Mouse (Mus musculus): ENCODE measurements around the gene Itpk1. TPM values are rescaled to one million over a fixed set of nuclear protein-coding genes. Genes with fewer than 3 reads are reported as not detected.
A peak's percentile ranks its signal among the peaks of the same experiment; 100 is the strongest.

The Itpk1 gene
- polyA plus RNA-seq, 1 experiment, result 64.9 TPM

GRCm38 (mm10) chr12:102593699-102594098 is 111.0 kb downstream of the Itpk1 start:
- TF ChIP-seq CTCF (IDR thresholded peaks at IDR 0.05; ENCODE audit: borderline replicate concordance, insufficient read depth, low read depth, low read length) (no peak), POLR2A (IDR thresholded peaks at IDR 0.05; ENCODE audit: borderline replicate concordance, insufficient read depth, low read length) (no peak)
- H3K4me1 ChIP-seq (ENCODE audit: control insufficient read depth, insufficient read depth, low read length), result peaks cover 47% of the 10 kb centered on the region
- H3K4me3 ChIP-seq (replicated peaks; ENCODE audit: insufficient read depth, low read depth, low read length), result no peak overlapping the region
- H3K27ac ChIP-seq (ENCODE audit: insufficient read depth, low read length), result peak overlapping the region; percentile 40
- 10% methylated on average over 9 of the region's 9 CpGs for WGBS
- peak; percentile 86 to 90 for DNase-seq
- no peaks in the 10 kb centered on the region for H3K27me3 ChIP-seq (ENCODE audit: control insufficient read depth, insufficient read depth, low read length)

- WGBS, result 82% methylated on average over 17 of the region's 17 CpGs
Observed at GRCm38 (mm10) chr12:102590711-102591360, 113.9 kb downstream of the Itpk1 start.

GRCm38 (mm10) chr12:102587106-102587505 is 117.6 kb downstream of the Itpk1 start:
- no peak overlapping the region for H3K27ac ChIP-seq (ENCODE audit: insufficient read depth, low read length)
- 69% methylated on average over 8 of the region's 8 CpGs for WGBS
- no peak for DNase-seq
- peaks cover 25% of the 10 kb centered on the region for H3K4me1 ChIP-seq (ENCODE audit: control insufficient read depth, insufficient read depth, low read length)
- no peaks in the 10 kb centered on the region for H3K27me3 ChIP-seq (ENCODE audit: control insufficient read depth, insufficient read depth, low read length)
- TF ChIP-seq CTCF (IDR thresholded peaks at IDR 0.05; ENCODE audit: borderline replicate concordance, insufficient read depth, low read depth, low read length), result no peak
- no peak for TF ChIP-seq POLR2A (IDR thresholded peaks at IDR 0.05; ENCODE audit: borderline replicate concordance, insufficient read depth, low read length)
- no peak overlapping the region for H3K4me3 ChIP-seq (replicated peaks; ENCODE audit: insufficient read depth, low read depth, low read length)

More at GRCm38 (mm10) chr12:102590711-102591360, 113.9 kb downstream of the Itpk1 start:
- H3K4me1 ChIP-seq (ENCODE audit: control insufficient read depth, insufficient read depth, low read length), result peaks cover 43% of the 10 kb centered on the region
- no peak overlapping the region for H3K4me3 ChIP-seq (replicated peaks; ENCODE audit: insufficient read depth, low read depth, low read length)
- TF ChIP-seq POLR2A (IDR thresholded peaks at IDR 0.05; ENCODE audit: borderline replicate concordance, insufficient read depth, low read length), result no peak
- no peak for TF ChIP-seq CTCF (IDR thresholded peaks at IDR 0.05; ENCODE audit: borderline replicate concordance, insufficient read depth, low read depth, low read length)
- no peak overlapping the region for H3K27ac ChIP-seq (ENCODE audit: insufficient read depth, low read length)
- no peak for DNase-seq
- no peaks in the 10 kb centered on the region for H3K27me3 ChIP-seq (ENCODE audit: control insufficient read depth, insufficient read depth, low read length)

GRCm38 (mm10) chr12:102586286-102586881 is 118.3 kb downstream of the Itpk1 start:
- TF ChIP-seq POLR2A (IDR thresholded peaks at IDR 0.05; ENCODE audit: borderline replicate concordance, insufficient read depth, low read length) (no peak), CTCF (IDR thresholded peaks at IDR 0.05; ENCODE audit: borderline replicate concordance, insufficient read depth, low read depth, low read length) (no peak)
- H3K27me3 ChIP-seq (ENCODE audit: control insufficient read depth, insufficient read depth, low read length), result no peaks in the 10 kb centered on the region
- H3K27ac ChIP-seq (ENCODE audit: insufficient read depth, low read length), result no peak overlapping the region
- 48% methylated on average over 9 of the region's 9 CpGs for WGBS
- H3K4me1 ChIP-seq (ENCODE audit: control insufficient read depth, insufficient read depth, low read length), result peaks cover 29% of the 10 kb centered on the region
- H3K4me3 ChIP-seq (replicated peaks; ENCODE audit: insufficient read depth, low read depth, low read length), result no peak overlapping the region
- DNase-seq, result no peak

- 10% methylated on average over 3 of the region's 3 CpGs for WGBS
- peak; percentile 63 to 71 for DNase-seq
Observed at GRCm38 (mm10) chr12:102585390-102585789, 119.3 kb downstream of the Itpk1 start.

GRCm38 (mm10) chr12:102582441-102582840 is 122.3 kb downstream of the Itpk1 start:
- DNase-seq, result no peak
- Histone ChIP-seq H3K4me1 (ENCODE audit: control insufficient read depth, insufficient read depth, low read length) (peaks cover 30% of the 10 kb centered on the region), H3K4me3 (replicated peaks; ENCODE audit: insufficient read depth, low read depth, low read length) (no peak overlapping the region), H3K27me3 (ENCODE audit: control insufficient read depth, insufficient read depth, low read length) (no peaks in the 10 kb centered on the region), H3K27ac (ENCODE audit: insufficient read depth, low read length) (no peak overlapping the region)
- 66% methylated on average over 11 of the region's 11 CpGs for WGBS
- TF ChIP-seq CTCF (IDR thresholded peaks at IDR 0.05; ENCODE audit: borderline replicate concordance, insufficient read depth, low read depth, low read length) (no peak), POLR2A (IDR thresholded peaks at IDR 0.05; ENCODE audit: borderline replicate concordance, insufficient read depth, low read length) (no peak)

More at GRCm38 (mm10) chr12:102585390-102585789, 119.3 kb downstream of the Itpk1 start:
- H3K4me1 ChIP-seq (ENCODE audit: control insufficient read depth, insufficient read depth, low read length), result peaks cover 29% of the 10 kb centered on the region
- H3K27ac ChIP-seq (ENCODE audit: insufficient read depth, low read length), result no peak overlapping the region
- TF ChIP-seq CTCF (IDR thresholded peaks at IDR 0.05; ENCODE audit: borderline replicate concordance, insufficient read depth, low read depth, low read length), result no peak
- no peak for TF ChIP-seq POLR2A (IDR thresholded peaks at IDR 0.05; ENCODE audit: borderline replicate concordance, insufficient read depth, low read length)
- no peak overlapping the region for H3K4me3 ChIP-seq (replicated peaks; ENCODE audit: insufficient read depth, low read depth, low read length)
- H3K27me3 ChIP-seq (ENCODE audit: control insufficient read depth, insufficient read depth, low read length), result no peaks in the 10 kb centered on the region

- no peak for DNase-seq
- Histone ChIP-seq H3K27me3 (ENCODE audit: control insufficient read depth, insufficient read depth, low read length) (no peaks in the 10 kb centered on the region), H3K27ac (ENCODE audit: insufficient read depth, low read length) (no peak overlapping the region), H3K4me3 (replicated peaks; ENCODE audit: insufficient read depth, low read depth, low read length) (no peak overlapping the region), H3K4me1 (ENCODE audit: control insufficient read depth, insufficient read depth, low read length) (peaks cover 27% of the 10 kb centered on the region)
- WGBS, result 57% methylated on average over 5 of the region's 5 CpGs
- TF ChIP-seq CTCF (IDR thresholded peaks at IDR 0.05; ENCODE audit: borderline replicate concordance, insufficient read depth, low read depth, low read length) (no peak), POLR2A (IDR thresholded peaks at IDR 0.05; ENCODE audit: borderline replicate concordance, insufficient read depth, low read length) (no peak)
Observed at GRCm38 (mm10) chr12:102581579-102582196, 123.0 kb downstream of the Itpk1 start.

Data from cerebellum, adult 2 months (tissue).